Mouse (Mus musculus): ENCODE measurements around the gene Tepp. TPM values are rescaled to one million over a fixed set of nuclear protein-coding genes. Genes with fewer than 3 reads are reported as not detected.

The Tepp gene
- total RNA-seq (2014; fragmentation: Nextera tagmentation): not detected in 2 replicates
- not detected in 2 replicates for total RNA-seq (2017)

- no peak for ATAC-seq (replicated peaks; ENCODE audit: poor library complexity, severe bottlenecking)
Measured at GRCm38 (mm10) chr8:95310342-95310970, at the start of gene Tepp. Gene Tepp, plus strand, starts transcription at chr8:95310566.

GRCm38 (mm10) chr8:95262181-95262580 lies 48.2 kb upstream of the Tepp start:
- ATAC-seq (replicated peaks; ENCODE audit: poor library complexity, severe bottlenecking): peak; percentile 80

- ATAC-seq (replicated peaks; ENCODE audit: poor library complexity, severe bottlenecking): no peak
Measured at GRCm38 (mm10) chr8:95270501-95270900, 39.9 kb upstream of the Tepp start.

- ATAC-seq (replicated peaks; ENCODE audit: poor library complexity, severe bottlenecking): no peak
Measured at GRCm38 (mm10) chr8:95271841-95272240, 38.5 kb upstream of the Tepp start.

GRCm38 (mm10) chr8:95272871-95273270 lies 37.5 kb upstream of the Tepp start:
- no peak for ATAC-seq (replicated peaks; ENCODE audit: poor library complexity, severe bottlenecking)

- no peak for ATAC-seq (replicated peaks; ENCODE audit: poor library complexity, severe bottlenecking)
Measured at GRCm38 (mm10) chr8:95281493-95281892, 28.9 kb upstream of the Tepp start.

- 0 out of 2 replicates have a peak, but pooled peaks have one; percentile 23 for ATAC-seq (replicated peaks; ENCODE audit: poor library complexity, severe bottlenecking)
Measured at GRCm38 (mm10) chr8:95289066-95289650, 21.2 kb upstream of the Tepp start.

GRCm38 (mm10) chr8:95293172-95293571 lies 17.2 kb upstream of the Tepp start:
- ATAC-seq (replicated peaks; ENCODE audit: poor library complexity, severe bottlenecking): peak; percentile 69

GRCm38 (mm10) chr8:95293891-95294290 lies 16.5 kb upstream of the Tepp start:
- ATAC-seq (replicated peaks; ENCODE audit: poor library complexity, severe bottlenecking): peak; percentile 71

GRCm38 (mm10) chr8:95302410-95302809 lies 8.0 kb upstream of the Tepp start:
- ATAC-seq (replicated peaks; ENCODE audit: poor library complexity, severe bottlenecking): peak; percentile 92

GRCm38 (mm10) chr8:95305526-95305925 lies 4.8 kb upstream of the Tepp start:
- no peak for ATAC-seq (replicated peaks; ENCODE audit: poor library complexity, severe bottlenecking)

GRCm38 (mm10) chr8:95306431-95306830 lies 3.9 kb upstream of the Tepp start, which contains the start of gene Cngb1:
Gene Cngb1, minus strand, starts transcription at chr8:95306585.
- ATAC-seq (replicated peaks; ENCODE audit: poor library complexity, severe bottlenecking): no peak

GRCm38 (mm10) chr8:95312836-95313235 lies 2.5 kb downstream of the Tepp start:
- peak; percentile 93 for ATAC-seq (replicated peaks; ENCODE audit: poor library complexity, severe bottlenecking)

- no peak for ATAC-seq (replicated peaks; ENCODE audit: poor library complexity, severe bottlenecking)
Measured at GRCm38 (mm10) chr8:95313857-95314256, 3.5 kb downstream of the Tepp start.

GRCm38 (mm10) chr8:95314707-95315106 lies 4.3 kb downstream of the Tepp start:
- ATAC-seq (replicated peaks; ENCODE audit: poor library complexity, severe bottlenecking): no peak

GRCm38 (mm10) chr8:95315350-95315749 lies 5.0 kb downstream of the Tepp start:
- no peak for ATAC-seq (replicated peaks; ENCODE audit: poor library complexity, severe bottlenecking)

- peak; percentile 86 for ATAC-seq (replicated peaks; ENCODE audit: poor library complexity, severe bottlenecking)
Measured at GRCm38 (mm10) chr8:95320224-95321139, 10.1 kb downstream of the Tepp start.

GRCm38 (mm10) chr8:95323201-95323600 lies 12.8 kb downstream of the Tepp start:
- no peak for ATAC-seq (replicated peaks; ENCODE audit: poor library complexity, severe bottlenecking)

- ATAC-seq (replicated peaks; ENCODE audit: poor library complexity, severe bottlenecking): no peak
Measured at GRCm38 (mm10) chr8:95324646-95325045, 14.3 kb downstream of the Tepp start.

GRCm38 (mm10) chr8:95326822-95327221 lies 16.5 kb downstream of the Tepp start:
- ATAC-seq (replicated peaks; ENCODE audit: poor library complexity, severe bottlenecking): no peak
